Mouse (Mus musculus) lung, postnatal 0 days (tissue): ENCODE measurements around the gene Tbc1d22a.
A peak's percentile ranks its signal among the peaks of the same experiment; 100 is the strongest.

ENCODE experiments used
- CTCF ChIP-seq: IDR thresholded peaks from 2 replicates; pipeline ENCODE4 v1.5.1; 2016; ENCODE audit warnings: antibody characterized with exemption, mild to moderate bottlenecking
- EP300 ChIP-seq: IDR thresholded peaks from 2 replicates; pipeline ENCODE4 v1.6.1; 2016; ENCODE audit warnings: antibody characterized with exemption, mild to moderate bottlenecking, control low read depth

- TF ChIP-seq CTCF (peak; percentile 55), EP300 (peak; percentile 96)
These were observed 13.2 kb upstream of the Tbc1d22a start for GRCm38 (mm10) chr15:86201095-86201494.
